Mouse (Mus musculus) naive thymus-derived CD4-positive, alpha-beta T cell, adult 2 months (primary cell): ENCODE results near the gene Mapk7.

Source experiments
- DNase-seq: peaks from one replicate; pipeline ENCODE4 v3.0.0-alpha.2; 2011; ENCODE audit warnings: low read depth

Mapk7 gene

GRCm38 (mm10) chr11:61490944-61491520 is 3.2 kb downstream of the Mapk7 start:
- no peak for DNase-seq

GRCm38 (mm10) chr11:61489874-61490273 is 4.3 kb downstream of the Mapk7 start:
- no peak for DNase-seq

GRCm38 (mm10) chr11:61489085-61489484 is 5.1 kb downstream of the Mapk7 start:
- DNase-seq = no peak

GRCm38 (mm10) chr11:61487936-61488335 is 6.3 kb downstream of the Mapk7 start:
- DNase-seq = no peak

- no peak for DNase-seq
These were observed 6.8 kb downstream of the Mapk7 start for GRCm38 (mm10) chr11:61487401-61487800.

DNA sequence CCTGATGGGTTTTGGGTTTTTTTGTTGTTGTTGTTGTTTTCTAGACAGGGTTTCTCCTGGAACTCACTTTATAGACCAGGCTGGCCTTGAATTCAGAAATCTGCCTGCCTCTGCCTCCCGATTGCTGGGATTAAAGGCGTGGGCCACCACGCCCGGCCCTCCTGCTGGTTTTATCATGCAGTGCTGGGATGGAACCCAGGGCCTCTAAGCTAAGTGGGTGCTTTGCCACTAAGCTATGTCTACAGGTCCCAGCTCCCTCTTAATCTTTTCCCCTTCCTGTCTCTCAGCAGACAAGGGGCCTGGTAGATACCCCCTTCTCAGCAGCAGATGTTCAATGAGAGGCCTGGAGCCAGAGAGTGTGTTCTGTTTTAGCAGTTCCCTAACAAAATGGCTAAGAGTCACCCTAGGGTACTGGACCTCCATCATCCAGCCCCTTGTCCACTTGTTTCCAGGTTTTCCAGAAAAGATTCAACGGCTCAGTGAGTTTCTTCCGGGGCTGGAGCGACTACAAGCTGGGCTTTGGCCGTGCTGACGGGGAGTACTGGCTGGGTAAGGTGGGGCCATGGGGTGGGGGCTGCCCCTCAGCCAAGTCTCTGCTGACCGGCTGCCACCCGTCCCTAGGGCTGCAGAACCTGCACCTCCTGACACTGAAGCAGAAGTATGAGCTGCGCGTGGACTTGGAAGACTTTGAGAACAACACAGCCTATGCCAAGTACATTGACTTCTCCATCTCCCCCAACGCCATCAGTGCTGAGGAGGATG is 7.6 kb downstream of the Mapk7 start:
- no peak for DNase-seq

DNA sequence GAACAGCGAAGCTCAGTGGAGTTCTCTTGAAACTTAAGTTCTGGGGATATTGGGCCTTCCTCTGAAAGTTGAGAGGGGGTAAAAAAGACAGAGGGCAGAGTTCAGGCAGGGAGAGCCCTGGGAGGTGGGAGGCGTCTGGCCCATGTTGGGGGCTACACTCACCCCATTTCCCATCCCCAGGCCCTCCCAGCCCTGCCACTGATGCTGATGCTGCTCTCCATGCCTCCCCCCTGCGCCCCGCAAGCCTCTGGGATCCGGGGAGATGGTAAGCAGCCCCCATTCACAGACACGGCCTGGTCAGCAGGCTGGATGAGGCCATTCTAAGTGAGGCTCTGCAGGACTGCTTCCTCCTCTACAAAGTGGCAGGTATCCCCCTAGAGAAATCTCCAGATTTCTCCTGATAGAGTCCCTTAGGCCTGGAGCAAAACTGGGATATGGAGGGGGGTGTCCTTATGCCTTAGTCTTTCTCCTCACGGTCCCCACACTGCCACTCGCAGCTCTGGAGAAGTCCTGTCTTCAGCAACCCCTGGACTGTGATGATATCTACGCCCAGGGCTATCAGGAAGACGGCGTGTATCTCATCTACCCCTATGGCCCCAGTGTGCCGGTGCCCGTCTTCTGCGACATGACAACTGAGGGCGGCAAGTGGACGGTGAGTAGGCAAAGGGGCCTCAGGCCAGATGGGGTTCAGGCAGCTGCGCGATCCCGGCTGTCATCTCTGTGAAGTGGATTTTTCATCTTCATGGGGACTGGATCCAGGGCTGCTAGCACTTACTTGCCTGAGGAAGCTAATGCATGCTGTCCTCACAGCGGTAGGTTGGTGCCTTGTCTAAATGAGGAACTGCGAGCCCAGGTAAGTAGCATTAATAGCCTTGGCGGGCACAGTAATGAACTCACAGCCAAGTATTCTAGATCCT is 8.4 kb downstream of the Mapk7 start:
- no peak for DNase-seq

DNA sequence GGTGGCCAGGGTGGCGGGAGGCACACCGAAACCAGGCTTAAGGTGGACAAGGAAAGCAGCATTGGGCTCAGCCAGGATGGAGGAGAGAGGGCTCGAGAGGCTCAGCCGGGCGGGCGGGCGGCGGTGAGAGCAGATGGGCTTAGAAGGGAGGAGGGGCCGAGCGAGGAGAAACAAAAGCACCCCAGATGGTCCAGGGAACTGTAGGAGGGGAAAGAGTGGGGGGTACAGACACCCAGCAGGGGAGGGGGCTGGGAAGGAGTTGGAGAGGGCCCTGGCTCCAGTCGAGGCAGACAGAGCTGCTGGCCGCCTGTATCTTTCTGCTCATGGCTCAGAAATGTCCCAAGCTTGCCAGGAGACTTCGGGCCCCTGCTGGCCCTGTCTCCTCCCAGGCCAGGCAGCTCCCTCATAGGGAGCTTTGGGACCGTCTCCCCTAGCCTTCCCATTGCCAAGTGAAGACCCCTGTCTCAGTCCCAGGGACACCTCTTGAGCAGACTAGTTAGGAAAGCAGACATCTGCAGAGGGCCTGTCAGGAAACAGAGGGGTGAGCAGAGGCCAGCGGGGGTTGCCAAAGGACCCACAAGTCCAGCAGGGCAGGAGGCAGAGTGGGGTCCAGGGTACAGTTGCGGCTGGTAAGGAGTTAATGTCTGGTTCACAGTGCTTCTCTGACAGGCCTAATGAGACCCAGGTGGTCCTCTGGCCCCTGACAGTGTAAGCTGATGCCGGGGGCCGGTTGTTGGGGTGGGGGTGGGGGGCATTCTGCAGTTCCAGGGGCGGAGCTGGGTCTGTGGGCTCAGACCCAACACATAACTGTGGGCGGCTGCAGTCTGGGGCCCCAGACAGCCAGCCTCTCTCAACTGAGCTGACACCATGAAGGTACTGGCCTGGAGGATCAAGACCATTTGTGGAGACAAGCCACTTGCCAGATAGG is 9.3 kb downstream of the Mapk7 start, which contains the start of gene Mfap4:
Gene Mfap4, plus strand, starts transcription at position 819 of the 928 bp plus-strand sequence.
- DNase-seq = no peak

GRCm38 (mm10) chr11:61484256-61484612 is 10.0 kb downstream of the Mapk7 start:
- no peak for DNase-seq

- DNase-seq = no peak
These were observed 10.9 kb downstream of the Mapk7 start for GRCm38 (mm10) chr11:61483226-61483845.

GRCm38 (mm10) chr11:61481239-61482090 is 12.7 kb downstream of the Mapk7 start:
- peak; percentile 36 for DNase-seq

- no peak for DNase-seq
These were observed 15.4 kb downstream of the Mapk7 start for GRCm38 (mm10) chr11:61478788-61479187.

GRCm38 (mm10) chr11:61477566-61478508 is 16.4 kb downstream of the Mapk7 start:
- DNase-seq = no peak

GRCm38 (mm10) chr11:61476786-61477382 is 17.3 kb downstream of the Mapk7 start:
- no peak for DNase-seq

GRCm38 (mm10) chr11:61473630-61474029 is 20.6 kb downstream of the Mapk7 start:
- no peak for DNase-seq

DNA sequence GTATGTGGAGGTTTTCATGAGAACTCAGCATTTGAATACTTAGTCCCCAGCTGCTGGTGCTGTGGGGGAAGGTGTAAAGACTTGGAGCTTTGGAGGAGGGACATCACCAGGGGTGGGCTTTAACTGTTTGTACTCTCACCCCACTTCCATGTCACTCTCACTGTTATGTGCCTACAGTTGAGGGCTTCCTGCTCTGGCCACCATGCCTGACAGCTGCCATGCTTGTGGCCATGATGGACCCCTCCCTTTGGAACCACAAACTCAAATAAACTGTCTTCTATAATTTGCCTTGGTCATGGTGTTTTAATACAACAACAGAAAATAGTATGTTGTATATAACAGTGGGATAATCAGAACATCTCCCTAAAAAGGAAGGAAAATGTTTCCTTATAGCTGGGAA is 23.3 kb downstream of the Mapk7 start:
- no peak for DNase-seq

DNA sequence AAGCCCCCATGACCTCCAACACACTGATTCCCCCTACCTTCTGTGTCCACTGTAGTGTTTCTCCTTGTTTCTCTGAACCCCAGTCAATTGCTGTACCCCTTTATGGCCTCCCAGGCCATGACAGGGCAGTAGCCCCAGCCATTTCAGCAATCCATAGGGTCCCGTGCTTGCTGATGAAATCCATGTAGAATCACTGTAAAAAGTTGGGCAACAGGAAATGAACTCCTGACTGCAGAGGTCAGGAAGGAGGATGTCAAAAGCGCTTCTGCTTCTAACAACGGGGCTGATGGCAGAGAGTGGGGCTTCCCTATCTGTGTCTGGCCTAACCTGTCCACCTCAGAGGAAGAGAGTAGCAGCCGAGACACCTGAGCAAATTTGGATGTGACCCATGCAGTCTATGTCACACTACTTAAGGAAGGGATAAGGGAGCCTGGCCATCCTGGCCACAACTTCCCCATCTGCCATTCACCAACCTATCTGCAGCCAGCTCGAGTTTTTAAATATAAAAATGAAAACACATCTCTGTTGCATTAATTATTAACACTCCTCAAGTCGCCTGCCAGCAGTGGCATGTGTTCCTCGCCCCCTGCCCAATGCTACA is 24.8 kb downstream of the Mapk7 start:
- no peak for DNase-seq

DNA sequence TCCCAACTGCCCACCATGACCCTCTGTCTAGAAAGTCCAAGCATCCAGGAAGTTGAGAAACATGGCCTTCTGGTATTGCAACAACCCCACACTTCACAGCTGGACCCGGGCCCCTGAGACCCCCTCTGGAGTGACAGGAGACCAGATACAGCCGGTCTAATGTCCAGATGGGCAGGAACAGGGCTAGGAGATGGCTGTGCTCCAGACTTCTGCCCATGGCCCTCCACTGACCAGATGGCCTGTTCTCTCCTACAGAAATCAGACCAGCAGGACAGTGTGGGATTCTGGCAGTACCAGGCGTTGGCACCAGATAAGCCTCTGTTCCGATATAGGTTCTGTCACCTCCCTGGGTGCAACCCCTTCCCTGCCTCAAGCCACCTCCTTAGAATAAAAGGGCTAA is 25.7 kb downstream of the Mapk7 start:
- DNase-seq = no peak
